In genomic region chr10:120582497-120582896, GRCm38 (mm10) we compare ENCODE assay signal across 11 mouse cellular contexts.
DNase-seq lines count a peak whose midpoint lies in the region; ATAC-seq lines count a peak whose summit lies in the region.
"Had no signal": no experiment of that assay in that cellular context is flagged by ENCODE, and none has a peak within 500 bp of the region (broad histone marks: within the 10 kb centered on the region; RNA-seq: fewer than 3 reads in every experiment).

No protein-coding gene starts in this region.

- no peak overlapping the region for H3K4me3 ChIP-seq in embryonic facial prominence, embryonic 14.5 days (ENCODE audit: low read depth, low read length)
- no peak overlapping the region for H3K4me3 ChIP-seq in embryonic facial prominence, embryonic 10.5 days
- H3K4me3 ChIP-seq: gastrocnemius, adult 2 months; layer of hippocampus, adult 2 months; stomach, embryonic 15.5 days had no signal

- H3K27ac ChIP-seq in embryonic facial prominence, embryonic 14.5 days (replicated peaks; ENCODE audit: low read depth, low read length) = no peak overlapping the region
- H3K27ac ChIP-seq in embryonic facial prominence, embryonic 10.5 days (replicated peaks) = no peak overlapping the region
- H3K27ac ChIP-seq: gastrocnemius, adult 2 months; layer of hippocampus, adult 2 months; stomach, embryonic 15.5 days had no signal

- peak; percentile 23 for DNase-seq in embryonic facial prominence, embryonic 14.5 days (ENCODE audit: low spot score)
- no peak for DNase-seq in embryonic facial prominence, embryonic 10.5 days (ENCODE audit: low spot score)
- peak; percentile 5 for DNase-seq in ovary, adult 18-20 months (ENCODE audit: low spot score)
- no peak for DNase-seq in ovary, postnatal 10 days (ENCODE audit: low spot score)
- DNase-seq in kidney, adult 18-20 months = peak; percentile 8
- DNase-seq in lung, postnatal 36 days = peak; percentile 30
- DNase-seq in layer of hippocampus, postnatal 14 days (ENCODE audit: low spot score in 2 of 2) = no peak
- no peak for DNase-seq in layer of hippocampus, postnatal 25 days (ENCODE audit: extremely low spot score in 1 of 2, low spot score in 1 of 2)
- DNase-seq: gastrocnemius, adult 2 months had no signal

- no peaks in the 10 kb centered on the region for H3K9me3 ChIP-seq in embryonic facial prominence, embryonic 14.5 days (ENCODE audit: control insufficient read depth, low read length)
- H3K9me3 ChIP-seq in embryonic facial prominence, embryonic 10.5 days = no peaks in the 10 kb centered on the region
- H3K9me3 ChIP-seq: stomach, embryonic 15.5 days had no signal

- ATAC-seq in embryonic facial prominence, embryonic 14.5 days (ENCODE audit: low read depth) = no peak

- no peak overlapping the region for H3K4me2 ChIP-seq in embryonic facial prominence, embryonic 14.5 days (ENCODE audit: low read depth, low read length)
- H3K4me2 ChIP-seq: stomach, embryonic 15.5 days had no signal

- H3K27me3 ChIP-seq in embryonic facial prominence, embryonic 14.5 days (replicated peaks; ENCODE audit: control insufficient read depth, insufficient read depth, low read length) = no peaks in the 10 kb centered on the region
- H3K27me3 ChIP-seq in embryonic facial prominence, embryonic 10.5 days (replicated peaks; ENCODE audit: low read depth, poor library complexity, severe bottlenecking) = no peaks in the 10 kb centered on the region
- H3K27me3 ChIP-seq: stomach, embryonic 15.5 days had no signal

- H3K9ac ChIP-seq in embryonic facial prominence, embryonic 14.5 days (ENCODE audit: low read depth, low read length) = no peak overlapping the region
- H3K9ac ChIP-seq: stomach, embryonic 15.5 days had no signal

- H3K4me1 ChIP-seq in embryonic facial prominence, embryonic 14.5 days (ENCODE audit: control insufficient read depth, insufficient read depth, low read length) = no peaks in the 10 kb centered on the region
- H3K4me1 ChIP-seq in embryonic facial prominence, embryonic 10.5 days = peaks cover 8% of the 10 kb centered on the region

- no peaks in the 10 kb centered on the region for H3K36me3 ChIP-seq in embryonic facial prominence, embryonic 14.5 days (ENCODE audit: control insufficient read depth, insufficient read depth, low read length)
- H3K36me3 ChIP-seq in embryonic facial prominence, embryonic 10.5 days (replicated peaks) = no peaks in the 10 kb centered on the region
- H3K36me3 ChIP-seq: stomach, embryonic 15.5 days had no signal

- WGBS in embryonic facial prominence, embryonic 14.5 days = 57% methylated on average over 7 of the region's 7 CpGs
- WGBS in embryonic facial prominence, embryonic 10.5 days = 76% methylated on average over 7 of the region's 7 CpGs

Comparison
In these comparisons a context has a peak if more than half of its experiments do, and no peak if none do; other contexts are left out.
1. DNase-seq: peak in embryonic facial prominence, embryonic 14.5 days (single experiment), ovary, adult 18-20 months (single experiment), kidney, adult 18-20 months (single experiment) and lung, postnatal 36 days (single experiment); none in embryonic facial prominence, embryonic 10.5 days (single experiment), ovary, postnatal 10 days (single experiment), layer of hippocampus, postnatal 14 days (0 of 2) and layer of hippocampus, postnatal 25 days (0 of 2).